Mouse (Mus musculus): ENCODE measurements at regions not wholly inside any gene's neighbourhood (a gene's known extent, or its start where the extent isn't known, plus 50 kb on each side); places are given as distances from the start of the nearest gene placed in this dataset.

- no peaks in the 10 kb centered on the region for H3K9me3 ChIP-seq (ENCODE audit: control insufficient read depth, low read length)
- no peaks in the 10 kb centered on the region for H3K4me1 ChIP-seq (ENCODE audit: control insufficient read depth, insufficient read depth, low read length)
- no peak overlapping the region for H3K27ac ChIP-seq (replicated peaks; ENCODE audit: low read depth, low read length)
- H3K36me3 ChIP-seq (ENCODE audit: control insufficient read depth, insufficient read depth, low read length): no peaks in the 10 kb centered on the region
- ATAC-seq (ENCODE audit: low FRiP score, low TSS enrichment) (no peak), DNase-seq (no peak)
- no peak overlapping the region for H3K4me3 ChIP-seq (replicated peaks; ENCODE audit: low read depth, low read length)
- no peak overlapping the region for H3K4me2 ChIP-seq (ENCODE audit: low read length)
- no peaks in the 10 kb centered on the region for H3K27me3 ChIP-seq (ENCODE audit: control insufficient read depth, insufficient read depth, low read length)
- WGBS: 94% methylated on average over 3 of the region's 3 CpGs
- no peak overlapping the region for H3K9ac ChIP-seq (replicated peaks; ENCODE audit: low read length)
Measured at GRCm38 (mm10) chr1:78876156-78876555, 59.6 kb downstream of the Kcne4 start.

GRCm38 (mm10) chr1:78879246-78879645 is 62.7 kb downstream of the Kcne4 start:
- Histone ChIP-seq H3K4me2 (ENCODE audit: low read length) (no peak overlapping the region), H3K36me3 (ENCODE audit: control insufficient read depth, insufficient read depth, low read length) (no peaks in the 10 kb centered on the region), H3K27me3 (ENCODE audit: control insufficient read depth, insufficient read depth, low read length) (no peaks in the 10 kb centered on the region), H3K4me1 (ENCODE audit: control insufficient read depth, insufficient read depth, low read length) (no peaks in the 10 kb centered on the region), H3K9me3 (ENCODE audit: control insufficient read depth, low read length) (no peaks in the 10 kb centered on the region), H3K4me3 (replicated peaks; ENCODE audit: low read depth, low read length) (no peak overlapping the region), H3K27ac (replicated peaks; ENCODE audit: low read depth, low read length) (no peak overlapping the region), H3K9ac (replicated peaks; ENCODE audit: low read length) (no peak overlapping the region)
- ATAC-seq (ENCODE audit: low FRiP score, low TSS enrichment) (no peak), DNase-seq (no peak)
- WGBS: 55% methylated on average over 2 of the region's 2 CpGs

- H3K27ac ChIP-seq (replicated peaks; ENCODE audit: low read depth, low read length): no peak overlapping the region
- no peak for ATAC-seq (ENCODE audit: low FRiP score, low TSS enrichment)
- no peak for DNase-seq
Measured at GRCm38 (mm10) chr1:78882455-78882854, 65.9 kb downstream of the Kcne4 start.

GRCm38 (mm10) chr1:78889241-78889640 is 72.7 kb downstream of the Kcne4 start:
- no peaks in the 10 kb centered on the region for H3K36me3 ChIP-seq (ENCODE audit: control insufficient read depth, insufficient read depth, low read length)
- H3K27me3 ChIP-seq (ENCODE audit: control insufficient read depth, insufficient read depth, low read length): no peaks in the 10 kb centered on the region
- H3K4me2 ChIP-seq (ENCODE audit: low read length): no peak overlapping the region
- no peaks in the 10 kb centered on the region for H3K4me1 ChIP-seq (ENCODE audit: control insufficient read depth, insufficient read depth, low read length)
- 87% methylated on average over 9 of the region's 9 CpGs for WGBS
- ATAC-seq (ENCODE audit: low FRiP score, low TSS enrichment) (no peak), DNase-seq (no peak)
- H3K9me3 ChIP-seq (ENCODE audit: control insufficient read depth, low read length): no peaks in the 10 kb centered on the region
- H3K4me3 ChIP-seq (replicated peaks; ENCODE audit: low read depth, low read length): no peak overlapping the region
- H3K9ac ChIP-seq (replicated peaks; ENCODE audit: low read length): no peak overlapping the region
- H3K27ac ChIP-seq (replicated peaks; ENCODE audit: low read depth, low read length): no peak overlapping the region

More at GRCm38 (mm10) chr1:78882455-78882854, 65.9 kb downstream of the Kcne4 start:
- Histone ChIP-seq H3K36me3 (ENCODE audit: control insufficient read depth, insufficient read depth, low read length) (no peaks in the 10 kb centered on the region), H3K4me2 (ENCODE audit: low read length) (no peak overlapping the region), H3K4me1 (ENCODE audit: control insufficient read depth, insufficient read depth, low read length) (no peaks in the 10 kb centered on the region), H3K4me3 (replicated peaks; ENCODE audit: low read depth, low read length) (no peak overlapping the region), H3K9me3 (ENCODE audit: control insufficient read depth, low read length) (no peaks in the 10 kb centered on the region), H3K27me3 (ENCODE audit: control insufficient read depth, insufficient read depth, low read length) (no peaks in the 10 kb centered on the region), H3K9ac (replicated peaks; ENCODE audit: low read length) (no peak overlapping the region)
- WGBS: 87% methylated on average over 3 of the region's 3 CpGs

GRCm38 (mm10) chr1:78891344-78891743 is 74.8 kb downstream of the Kcne4 start:
- DNase-seq (no peak), ATAC-seq (ENCODE audit: low FRiP score, low TSS enrichment) (no peak)
- Histone ChIP-seq H3K4me1 (ENCODE audit: control insufficient read depth, insufficient read depth, low read length) (no peaks in the 10 kb centered on the region), H3K9me3 (ENCODE audit: control insufficient read depth, low read length) (no peaks in the 10 kb centered on the region), H3K4me2 (ENCODE audit: low read length) (no peak overlapping the region), H3K27me3 (ENCODE audit: control insufficient read depth, insufficient read depth, low read length) (no peaks in the 10 kb centered on the region), H3K36me3 (ENCODE audit: control insufficient read depth, insufficient read depth, low read length) (no peaks in the 10 kb centered on the region), H3K27ac (replicated peaks; ENCODE audit: low read depth, low read length) (no peak overlapping the region), H3K9ac (replicated peaks; ENCODE audit: low read length) (no peak overlapping the region), H3K4me3 (replicated peaks; ENCODE audit: low read depth, low read length) (no peak overlapping the region)
- WGBS: 96% methylated on average over 3 of the region's 3 CpGs

- no peaks in the 10 kb centered on the region for H3K9me3 ChIP-seq (ENCODE audit: control insufficient read depth, low read length)
- ATAC-seq (ENCODE audit: low FRiP score, low TSS enrichment): no peak
- no peak overlapping the region for H3K27ac ChIP-seq (replicated peaks; ENCODE audit: low read depth, low read length)
- no peak for DNase-seq
- H3K4me3 ChIP-seq (replicated peaks; ENCODE audit: low read depth, low read length): no peak overlapping the region
- no peak overlapping the region for H3K9ac ChIP-seq (replicated peaks; ENCODE audit: low read length)
- no peaks in the 10 kb centered on the region for H3K36me3 ChIP-seq (ENCODE audit: control insufficient read depth, insufficient read depth, low read length)
- no peak overlapping the region for H3K4me2 ChIP-seq (ENCODE audit: low read length)
- H3K4me1 ChIP-seq (ENCODE audit: control insufficient read depth, insufficient read depth, low read length): no peaks in the 10 kb centered on the region
- 85% methylated on average over 4 of the region's 4 CpGs for WGBS
- no peaks in the 10 kb centered on the region for H3K27me3 ChIP-seq (ENCODE audit: control insufficient read depth, insufficient read depth, low read length)
Measured at GRCm38 (mm10) chr1:78894301-78894700, 77.7 kb downstream of the Kcne4 start.

- Histone ChIP-seq H3K4me3 (replicated peaks; ENCODE audit: low read depth, low read length) (no peak overlapping the region), H3K27ac (replicated peaks; ENCODE audit: low read depth, low read length) (no peak overlapping the region), H3K9ac (replicated peaks; ENCODE audit: low read length) (no peak overlapping the region), H3K4me1 (ENCODE audit: control insufficient read depth, insufficient read depth, low read length) (no peaks in the 10 kb centered on the region), H3K27me3 (ENCODE audit: control insufficient read depth, insufficient read depth, low read length) (no peaks in the 10 kb centered on the region), H3K9me3 (ENCODE audit: control insufficient read depth, low read length) (no peaks in the 10 kb centered on the region), H3K36me3 (ENCODE audit: control insufficient read depth, insufficient read depth, low read length) (no peaks in the 10 kb centered on the region), H3K4me2 (ENCODE audit: low read length) (no peak overlapping the region)
- WGBS: 92% methylated on average over 2 of the region's 2 CpGs
- ATAC-seq (ENCODE audit: low FRiP score, low TSS enrichment) (no peak), DNase-seq (no peak)
Measured at GRCm38 (mm10) chr1:78895112-78895511, 78.6 kb downstream of the Kcne4 start.

GRCm38 (mm10) chr1:78907591-78907990 is 91.0 kb downstream of the Kcne4 start:
- no peak for DNase-seq
- WGBS: 79% methylated on average over 1 of the region's 1 CpGs

GRCm38 (mm10) chr1:78907991-78908390 is 91.4 kb downstream of the Kcne4 start:
- 18% methylated on average over 5 of the region's 5 CpGs for WGBS
- H3K4me3 ChIP-seq (replicated peaks; ENCODE audit: low read depth, low read length): no peak overlapping the region
- H3K27me3 ChIP-seq (ENCODE audit: control insufficient read depth, insufficient read depth, low read length): no peaks in the 10 kb centered on the region
- H3K36me3 ChIP-seq (ENCODE audit: control insufficient read depth, insufficient read depth, low read length): no peaks in the 10 kb centered on the region
- H3K4me1 ChIP-seq (ENCODE audit: control insufficient read depth, insufficient read depth, low read length): 0 out of 2 replicates have a peak, but pooled peaks cover 3% of the 10 kb centered on the region
- H3K4me2 ChIP-seq (ENCODE audit: low read length): no peak overlapping the region
- no peaks in the 10 kb centered on the region for H3K9me3 ChIP-seq (ENCODE audit: control insufficient read depth, low read length)
- ATAC-seq (ENCODE audit: low FRiP score, low TSS enrichment) (peak; percentile 62; the same call in 1 of the 2 replicates), DNase-seq (peak; percentile 51)
- no peak overlapping the region for H3K27ac ChIP-seq (replicated peaks; ENCODE audit: low read depth, low read length)
- no peak overlapping the region for H3K9ac ChIP-seq (replicated peaks; ENCODE audit: low read length)

More at GRCm38 (mm10) chr1:78907591-78907990, 91.0 kb downstream of the Kcne4 start:
- Histone ChIP-seq H3K4me2 (ENCODE audit: low read length) (no peak overlapping the region), H3K9me3 (ENCODE audit: control insufficient read depth, low read length) (no peaks in the 10 kb centered on the region), H3K4me1 (ENCODE audit: control insufficient read depth, insufficient read depth, low read length) (0 out of 2 replicates have a peak, but pooled peaks cover 3% of the 10 kb centered on the region), H3K36me3 (ENCODE audit: control insufficient read depth, insufficient read depth, low read length) (no peaks in the 10 kb centered on the region), H3K4me3 (replicated peaks; ENCODE audit: low read depth, low read length) (no peak overlapping the region), H3K27ac (replicated peaks; ENCODE audit: low read depth, low read length) (no peak overlapping the region), H3K27me3 (ENCODE audit: control insufficient read depth, insufficient read depth, low read length) (no peaks in the 10 kb centered on the region), H3K9ac (replicated peaks; ENCODE audit: low read length) (no peak overlapping the region)
- no peak for ATAC-seq (ENCODE audit: low FRiP score, low TSS enrichment)

Data from midbrain, embryonic 14.5 days (tissue).